Comparison of ENCODE assay signal across 15 mouse cellular contexts in genomic region chr12:104474881-104475740, GRCm38 (mm10). TPM values are rescaled to one million over a fixed set of nuclear protein-coding genes. Genes with fewer than 3 reads are reported as not detected.
DNase-seq lines count a peak whose midpoint lies in the region; ATAC-seq lines count a peak whose summit lies in the region.
"Had no signal": no experiment of that assay in that cellular context is flagged by ENCODE, and none has a peak within 500 bp of the region (broad histone marks: within the 10 kb centered on the region; RNA-seq: fewer than 3 reads in every experiment).

No protein-coding gene starts in this region.

- peaks cover 33% of the 10 kb centered on the region for H3K4me1 ChIP-seq in heart, embryonic 13.5 days
- H3K4me1 ChIP-seq in neural tube, embryonic 15.5 days: peaks cover 26% of the 10 kb centered on the region
- H3K4me1 ChIP-seq in embryonic facial prominence, embryonic 15.5 days: peaks cover 36% of the 10 kb centered on the region

- H3K9me3 ChIP-seq in heart, embryonic 13.5 days: no peaks in the 10 kb centered on the region
- no peaks in the 10 kb centered on the region for H3K9me3 ChIP-seq in neural tube, embryonic 15.5 days (replicated peaks)
- no peaks in the 10 kb centered on the region for H3K9me3 ChIP-seq in embryonic facial prominence, embryonic 15.5 days (replicated peaks)
- H3K9me3 ChIP-seq: hindbrain, embryonic 15.5 days; neural tube, embryonic 12.5 days had no signal

- no peak for ATAC-seq in heart, embryonic 13.5 days (ENCODE audit: extremely low read depth, insufficient number of reproducible peaks, low FRiP score, low TSS enrichment)
- no peak for ATAC-seq in neural tube, embryonic 15.5 days (ENCODE audit: low FRiP score)
- ATAC-seq in embryonic facial prominence, embryonic 15.5 days (ENCODE audit: insufficient number of reproducible peaks, low FRiP score, low TSS enrichment, low read depth): no peak
- no peak for ATAC-seq in megakaryocyte-erythroid progenitor cell, adult 5-6 weeks (replicated peaks; ENCODE audit: low FRiP score, low TSS enrichment, poor library complexity, severe bottlenecking)

- no peak for DNase-seq in heart, adult 8-10 months (ENCODE audit: low spot score)
- peak; percentile 68 for DNase-seq in neural tube, embryonic 10.5 days (ENCODE audit: extremely low spot score, low spot score)
- no peak for DNase-seq in spleen, postnatal 36 days (ENCODE audit: low spot score in 2 of 2)
- DNase-seq in thymus, adult 18-20 months: no peak
- DNase-seq: kidney, postnatal 25 days had no signal

- H3K9ac ChIP-seq in heart, embryonic 13.5 days: no peak overlapping the region
- no peak overlapping the region for H3K9ac ChIP-seq in neural tube, embryonic 15.5 days (replicated peaks)
- no peak overlapping the region for H3K9ac ChIP-seq in embryonic facial prominence, embryonic 15.5 days
- H3K9ac ChIP-seq: hindbrain, embryonic 15.5 days; neural tube, embryonic 12.5 days had no signal

- peaks cover 97% of the 10 kb centered on the region for H3K27me3 ChIP-seq in heart, embryonic 13.5 days (replicated peaks)
- H3K27me3 ChIP-seq in neural tube, embryonic 15.5 days (replicated peaks): peaks cover 87% of the 10 kb centered on the region
- peaks cover 68% of the 10 kb centered on the region for H3K27me3 ChIP-seq in embryonic facial prominence, embryonic 15.5 days

- no peaks in the 10 kb centered on the region for H3K36me3 ChIP-seq in heart, embryonic 13.5 days
- H3K36me3 ChIP-seq in neural tube, embryonic 15.5 days: no peaks in the 10 kb centered on the region
- H3K36me3 ChIP-seq in embryonic facial prominence, embryonic 15.5 days: no peaks in the 10 kb centered on the region
- H3K36me3 ChIP-seq: hindbrain, embryonic 15.5 days; neural tube, embryonic 12.5 days had no signal

- H3K4me2 ChIP-seq in heart, embryonic 13.5 days: no peak overlapping the region
- no peak overlapping the region for H3K4me2 ChIP-seq in neural tube, embryonic 15.5 days
- H3K4me2 ChIP-seq in embryonic facial prominence, embryonic 15.5 days (replicated peaks): peak overlapping the region; percentile 91
- H3K4me2 ChIP-seq: hindbrain, embryonic 15.5 days had no signal

- peak overlapping the region; percentile 65; the same call in 1 of the 2 replicates for H3K4me3 ChIP-seq in heart, embryonic 13.5 days
- H3K4me3 ChIP-seq in neural tube, embryonic 15.5 days (replicated peaks): no peak overlapping the region
- peak overlapping the region; percentile 62 for H3K4me3 ChIP-seq in embryonic facial prominence, embryonic 15.5 days (replicated peaks)
- H3K4me3 ChIP-seq: hindbrain, embryonic 15.5 days; neural tube, embryonic 12.5 days had no signal

- 4% methylated on average over 22 of the region's 22 CpGs for WGBS in heart, embryonic 13.5 days
- WGBS in neural tube, embryonic 15.5 days: 2% methylated on average over 22 of the region's 22 CpGs
- 17% methylated on average over 22 of the region's 22 CpGs for WGBS in embryonic facial prominence, embryonic 15.5 days

- no peak overlapping the region for H3K27ac ChIP-seq in heart, embryonic 13.5 days (replicated peaks)
- H3K27ac ChIP-seq in neural tube, embryonic 15.5 days (replicated peaks): no peak overlapping the region
- no peak overlapping the region; the same call in 1 of the 2 replicates for H3K27ac ChIP-seq in embryonic facial prominence, embryonic 15.5 days (replicated peaks)
- H3K27ac ChIP-seq: hindbrain, embryonic 15.5 days; neural tube, embryonic 12.5 days had no signal

RNA-seq across cellular contexts. Expression of gene Gsc, which starts 2.0 kb away (rescaled TPM):
- 0.27 and 0.56 TPM in 2 replicates for polyA plus RNA-seq in heart, embryonic 13.5 days (2015; fragmentation: Nextera tagmentation; extraction: Ambion mirVana)
- total RNA-seq in heart, adult 8-10 months (2022): not detected
- polyA plus RNA-seq in neural tube, embryonic 15.5 days (2015; fragmentation: Nextera tagmentation; extraction: Ambion mirVana): not detected in 2 replicates
- 13.8 and 14.3 TPM in 2 replicates for polyA plus RNA-seq in embryonic facial prominence, embryonic 15.5 days (2015; fragmentation: Nextera tagmentation; extraction: Ambion mirVana)
- total RNA-seq in megakaryocyte-erythroid progenitor cell, adult 5-6 weeks (2014; fragmentation: Nextera tagmentation): not detected in 2 replicates
- not detected in 2 replicates for total RNA-seq in megakaryocyte-erythroid progenitor cell, adult 5-6 weeks (2017)
- total RNA-seq: common myeloid progenitor, adult 5-6 weeks; granulocyte monocyte progenitor cell, adult 5-6 weeks; megakaryocyte progenitor cell, adult 5-6 weeks had no signal
- polyA plus RNA-seq: liver, embryonic 16.5 days had no signal
